ENCODE assay signal across 24 mouse cellular contexts in genomic region chr2:10251466-10251865, GRCm38 (mm10).
"Had no signal": no experiment of that assay in that cellular context is flagged by ENCODE, and none has a peak within 500 bp of the region (broad histone marks: within the 10 kb centered on the region; RNA-seq: fewer than 3 reads in every experiment).

No protein-coding gene starts in this region.

- H3K4me2 ChIP-seq: intestine, embryonic 15.5 days; limb, embryonic 12.5 days; limb, embryonic 15.5 days; liver, embryonic 11.5 days; lung, embryonic 15.5 days; midbrain, embryonic 12.5 days; neural tube, embryonic 13.5 days had no signal

- H3K27ac ChIP-seq: intestine, embryonic 15.5 days; limb, embryonic 12.5 days; limb, embryonic 15.5 days; liver, embryonic 14.5 days; lung, embryonic 15.5 days; midbrain, embryonic 12.5 days; neural tube, embryonic 13.5 days had no signal

- H3K36me3 ChIP-seq: intestine, embryonic 15.5 days; limb, embryonic 12.5 days; limb, embryonic 15.5 days; lung, embryonic 15.5 days; midbrain, embryonic 12.5 days; neural tube, embryonic 13.5 days had no signal

- H3K9me3 ChIP-seq: intestine, embryonic 15.5 days; limb, embryonic 12.5 days; limb, embryonic 15.5 days; lung, embryonic 15.5 days; midbrain, embryonic 12.5 days; neural tube, embryonic 13.5 days had no signal

- DNase-seq: kidney, adult 11 months; kidney, adult 9 months; kidney, postnatal 25 days; layer of hippocampus, postnatal 36 days; left cerebral cortex, postnatal 4 days; liver, postnatal 0 days; lung, postnatal 10 days; lung, postnatal 36 days; retina, postnatal 1 day; right cerebral cortex, postnatal 25 days; spleen, adult 18-20 months; thymus, adult 2 months; thymus, postnatal 25 days had no signal

- H3K4me3 ChIP-seq: intestine, embryonic 15.5 days; limb, embryonic 12.5 days; limb, embryonic 15.5 days; lung, embryonic 15.5 days; megakaryocyte, embryonic 14.5 days; midbrain, embryonic 12.5 days; myocyte; neural tube, embryonic 13.5 days had no signal

- H3K4me1 ChIP-seq: intestine, embryonic 15.5 days; limb, embryonic 12.5 days; limb, embryonic 15.5 days; lung, embryonic 15.5 days; midbrain, embryonic 12.5 days; neural tube, embryonic 13.5 days had no signal

- ATAC-seq: intestine, embryonic 15.5 days; liver, postnatal 0 days; midbrain, embryonic 16.5 days had no signal

- H3K27me3 ChIP-seq: intestine, embryonic 15.5 days; limb, embryonic 12.5 days; limb, embryonic 15.5 days; lung, embryonic 15.5 days; megakaryocyte, embryonic 14.5 days; midbrain, embryonic 12.5 days; neural tube, embryonic 13.5 days had no signal

- H3K9ac ChIP-seq: intestine, embryonic 15.5 days; limb, embryonic 12.5 days; limb, embryonic 15.5 days; liver, embryonic 14.5 days; liver, postnatal 0 days; lung, embryonic 15.5 days; midbrain, embryonic 12.5 days; neural tube, embryonic 13.5 days had no signal
